Mouse (Mus musculus): ENCODE measurements around the gene Zfp712. TPM values are rescaled to one million over a fixed set of nuclear protein-coding genes. Genes with fewer than 3 reads are reported as not detected.

Gene Zfp712
- total and polyA plus RNA-seq, 3 experiments: 0.71 to 1.3 (median 1.2) TPM

GRCm38 (mm10) chr13:67081946-67082345, 21.0 kb upstream of the Zfp712 start:
- Histone ChIP-seq H3K9ac (ENCODE audit: insufficient read depth, low read depth) (peak overlapping the region; percentile 70; the same call in 1 of the 2 replicates), H3K4me1 (ENCODE audit: control insufficient read depth in 1 of 2, insufficient read depth in 2 of 2) (peaks cover 0 to 16% of the 10 kb centered on the region in 2 experiments; a peak in 2 of 4 replicates), H3K4me2 (ENCODE audit: insufficient read depth, low read depth, poor library complexity, severe bottlenecking) (peak overlapping the region; percentile 92), H3K27me3 (replicated peaks) (no peaks in the 10 kb centered on the region), H3K36me3 (replicated peaks in 1 of 2; ENCODE audit: control insufficient read depth in 1 of 2, insufficient read depth in 1 of 2, low read length in 1 of 2) (peaks cover 0 to 34% of the 10 kb centered on the region in 2 experiments), H3K79me2 (replicated peaks; ENCODE audit: control insufficient read depth, extremely low read depth, insufficient read depth, poor library complexity, severe bottlenecking) (no peaks in the 10 kb centered on the region; the same call in 1 of the 2 replicates), H3K9me3 (replicated peaks; ENCODE audit: low read length) (no peaks in the 10 kb centered on the region), H3K4me3 (replicated peaks in 1 of 3; ENCODE audit: low read depth in 2 of 3, low read length in 2 of 3, poor library complexity in 1 of 3) (peak overlapping the region in 2 of 3 experiments; percentile 62 to 65), H3K27ac (ENCODE audit: insufficient read depth, low read depth) (no peak overlapping the region)
- peak; percentile 70 for DNase-seq (ENCODE audit: extremely low read depth)
- dilution Hi-C loops (cut with MboI; ENCODE audit: extremely low pct_ligation_motif_present, extremely low pct_unique_long_range_greater_than_20kb, low sequenced_read_pairs) (no loop called here), in situ Hi-C loops (cut with MboI; ENCODE audit: low pct_ligation_motif_present, low pct_unique_long_range_greater_than_20kb, low sequenced_read_pairs) (no loop called here)
- TF ChIP-seq CHD1 (IDR thresholded peaks at IDR 0.05; ENCODE audit: low read depth, low read length) (no peak), ELF1 (IDR thresholded peaks at IDR 0.05; ENCODE audit: low read depth, low read length) (peak; percentile 48)

- in situ Hi-C loops (cut with MboI; ENCODE audit: low pct_ligation_motif_present, low pct_unique_long_range_greater_than_20kb, low sequenced_read_pairs): no loop called here
- no peaks in the 10 kb centered on the region; the same call in 1 of the 2 replicates for H3K79me2 ChIP-seq (replicated peaks; ENCODE audit: control insufficient read depth, extremely low read depth, insufficient read depth, poor library complexity, severe bottlenecking)
- peak; percentile 76 for DNase-seq (ENCODE audit: extremely low read depth)
- dilution Hi-C loops (cut with MboI; ENCODE audit: extremely low pct_ligation_motif_present, extremely low pct_unique_long_range_greater_than_20kb, low sequenced_read_pairs): no loop called here
- TF ChIP-seq MAX (IDR thresholded peaks at IDR 0.05; ENCODE audit: low read length) (peak; percentile 54; the same call in 1 of the 2 replicates), PAX5 (IDR thresholded peaks at IDR 0.05; ENCODE audit: low read length) (no peak), MYC (IDR thresholded peaks at IDR 0.05; ENCODE audit: low read depth, low read length) (no peak), CTCF (conservative IDR thresholded peaks at IDR 0.05 in 1 of 2, IDR thresholded peaks at IDR 0.05 in 1 of 2; ENCODE audit: low read depth in 2 of 2, low read length in 2 of 2) (no peak), KAT2A (IDR thresholded peaks at IDR 0.05; ENCODE audit: insufficient replicate concordance, low read length) (peak; percentile 74; the same call in 1 of the 2 replicates), HCFC1 (IDR thresholded peaks at IDR 0.05; ENCODE audit: low read depth, low read length) (peak; percentile 91), MEF2A (IDR thresholded peaks at IDR 0.05; ENCODE audit: borderline replicate concordance, low read depth, low read length) (peak; percentile 88), MXI1 (IDR thresholded peaks at IDR 0.05; ENCODE audit: low read depth, low read length) (peak; percentile 91), ELF1 (IDR thresholded peaks at IDR 0.05; ENCODE audit: low read depth, low read length) (peak; percentile 56; the same call in 1 of the 2 replicates), ETS1 (conservative IDR thresholded peaks at IDR 0.05; ENCODE audit: low read depth, low read length) (no peak), RCOR1 (conservative IDR thresholded peaks at IDR 0.05; ENCODE audit: low read depth, low read length) (no peak), POLR2A (IDR thresholded peaks at IDR 0.05; ENCODE audit: low read depth, low read length) (peak; percentile 68), ZKSCAN1 (IDR thresholded peaks at IDR 0.05; ENCODE audit: borderline replicate concordance, low read depth, low read length) (no peak), USF2 (conservative IDR thresholded peaks at IDR 0.05; ENCODE audit: low read depth, low read length) (peak; percentile 30; the same call in 1 of the 2 replicates), TBP (conservative IDR thresholded peaks at IDR 0.05; ENCODE audit: low read depth, low read length) (0 out of 2 replicates have a peak, but pooled peaks have one; percentile 45), SIN3A (IDR thresholded peaks at IDR 0.05; ENCODE audit: low read length) (peak; percentile 62), NELFE (IDR thresholded peaks at IDR 0.05; ENCODE audit: low read depth, low read length) (peak; percentile 56; the same call in 1 of the 2 replicates), MAZ (IDR thresholded peaks at IDR 0.05; ENCODE audit: low read depth, low read length) (no peak), CHD2 (IDR thresholded peaks at IDR 0.05; ENCODE audit: low read length) (no peak), USF1 (IDR thresholded peaks at IDR 0.05; ENCODE audit: low read depth, low read length) (peak; percentile 61)
- H3K27me3 ChIP-seq (replicated peaks): no peaks in the 10 kb centered on the region
- H3K9ac ChIP-seq (ENCODE audit: insufficient read depth, low read depth): peak overlapping the region; percentile 70
- H3K9me3 ChIP-seq (replicated peaks; ENCODE audit: low read length): no peaks in the 10 kb centered on the region
- H3K4me1 ChIP-seq (ENCODE audit: control insufficient read depth in 1 of 2, insufficient read depth in 2 of 2): peaks cover 0 to 16% of the 10 kb centered on the region in 2 experiments; a peak in 2 of 4 replicates
- H3K4me3 ChIP-seq (replicated peaks in 1 of 3; ENCODE audit: low read depth in 2 of 3, low read length in 2 of 3, poor library complexity in 1 of 3): peak overlapping the region; percentile 58 to 65 (median 62)
- H3K36me3 ChIP-seq (replicated peaks in 1 of 2; ENCODE audit: control insufficient read depth in 1 of 2, insufficient read depth in 1 of 2, low read length in 1 of 2): peaks cover 0 to 35% of the 10 kb centered on the region in 2 experiments
- H3K4me2 ChIP-seq (ENCODE audit: insufficient read depth, low read depth, poor library complexity, severe bottlenecking): peak overlapping the region; percentile 92
- peak overlapping the region; percentile 40; the same call in 1 of the 2 replicates for H3K27ac ChIP-seq (ENCODE audit: insufficient read depth, low read depth)
Measured at GRCm38 (mm10) chr13:67081142-67081713, 20.3 kb upstream of the Zfp712 start.

Data from CH12.LX (cell line).